Mouse (Mus musculus): ENCODE measurements around the gene Ash1l.

GRCm38 (mm10) chr3:89107545-89107944 lies 157.1 kb downstream of the Ash1l start:
- no peak for TF ChIP-seq MAX (IDR thresholded peaks at IDR 0.05)
- no peak for TF ChIP-seq CTCF (IDR thresholded peaks at IDR 0.05; ENCODE audit: control insufficient read depth, insufficient read depth, insufficient read length)

Measured in C2C12 (cell line).